In genomic region chr10:25434358-25435044, GRCm38 (mm10) we compare ENCODE assay signal across 9 mouse cellular contexts.
A peak's percentile ranks its signal among the peaks of the same experiment; 100 is the strongest.
DNase-seq lines count a peak whose midpoint lies in the region; ATAC-seq lines count a peak whose summit lies in the region.
"Had no signal": no experiment of that assay in that cellular context is flagged by ENCODE, and none has a peak within 500 bp of the region (broad histone marks: within the 10 kb centered on the region; RNA-seq: fewer than 3 reads in every experiment).

No protein-coding gene starts in this region.

- H3K9ac ChIP-seq in liver, embryonic 16.5 days (ENCODE audit: low read depth, low read length), result no peak overlapping the region
- H3K9ac ChIP-seq: midbrain, embryonic 12.5 days had no signal

- 26% methylated on average over 13 of the region's 13 CpGs for WGBS in liver, embryonic 16.5 days (ENCODE audit: insufficient replicate concordance)

- 0 out of 2 replicates have a peak overlapping the region, but pooled peaks have one; percentile 24 for H3K27ac ChIP-seq in liver, embryonic 16.5 days (ENCODE audit: low read length)
- H3K27ac ChIP-seq: midbrain, embryonic 12.5 days had no signal

- H3K36me3 ChIP-seq in liver, embryonic 16.5 days (ENCODE audit: control insufficient read depth, insufficient read depth), result no peaks in the 10 kb centered on the region
- H3K36me3 ChIP-seq: midbrain, embryonic 12.5 days had no signal

- H3K4me2 ChIP-seq in liver, embryonic 16.5 days (ENCODE audit: low read depth, low read length), result no peak overlapping the region
- H3K4me2 ChIP-seq: midbrain, embryonic 12.5 days had no signal

- no peaks in the 10 kb centered on the region for H3K27me3 ChIP-seq in liver, embryonic 16.5 days (ENCODE audit: control insufficient read depth, insufficient read depth, low read depth, low read length)
- H3K27me3 ChIP-seq: midbrain, embryonic 12.5 days had no signal

- peak; percentile 24; the same call in 1 of the 2 replicates for ATAC-seq in liver, embryonic 16.5 days (ENCODE audit: low read depth)

- no peaks in the 10 kb centered on the region for H3K9me3 ChIP-seq in liver, embryonic 16.5 days (replicated peaks; ENCODE audit: control insufficient read depth, low read length)
- H3K9me3 ChIP-seq: midbrain, embryonic 12.5 days had no signal

- H3K4me1 ChIP-seq in liver, embryonic 16.5 days (ENCODE audit: control insufficient read depth, low read depth, low read length), result peaks cover 5% of the 10 kb centered on the region

- peak; percentile 30 for DNase-seq in retina, postnatal 1 day
- DNase-seq in retina, embryonic 14.5 days (ENCODE audit: low spot score), result no peak
- DNase-seq in heart, postnatal 25 days (ENCODE audit: low spot score), result peak; percentile 53
- peak; percentile 38 for DNase-seq in yolk sac, embryonic 10.5 days (ENCODE audit: low spot score)
- DNase-seq in adrenal gland, postnatal 14 days, result no peak
- DNase-seq in urinary bladder, postnatal 25 days (ENCODE audit: low spot score), result no peak
- DNase-seq in right cerebral cortex, postnatal 36 days (ENCODE audit: low spot score in 2 of 2), result no peak

- intact Hi-C loops in heart, postnatal 25 days (cut with DNase I), result loop anchor here (10.0 kb wide), 1 partner anchor 50 kb away; no protein-coding TSS in a partner anchor

- no peak overlapping the region for H3K4me3 ChIP-seq in liver, embryonic 16.5 days (ENCODE audit: low read depth, low read length)
- H3K4me3 ChIP-seq: midbrain, embryonic 12.5 days had no signal

Comparison
In these comparisons a context has a peak if more than half of its experiments do, and no peak if none do; other contexts are left out.
1. DNase-seq: peak in retina, postnatal 1 day (single experiment), heart, postnatal 25 days (single experiment) and yolk sac, embryonic 10.5 days (single experiment); none in retina, embryonic 14.5 days (single experiment), adrenal gland, postnatal 14 days (single experiment), urinary bladder, postnatal 25 days (single experiment) and right cerebral cortex, postnatal 36 days (0 of 2).